Mouse (Mus musculus) left cerebral cortex, adult 8-10 months (tissue): Measurements from ENCODE around the gene Trim66. TPM values are rescaled to one million over a fixed set of nuclear protein-coding genes. Genes with fewer than 3 reads are reported as not detected.

ENCODE experiments used
- DNase-seq, 2 experiments: peaks; one replicate each; pipeline ENCODE4 v3.0.0; 2022; ENCODE audit warnings: low spot score in 2 of 2
- microRNA-seq, 2 experiments: library from miRNA; unstranded; fragments of <30 nt; microRNA quantifications; one replicate each; pipeline ENCODE4 v1.2.0; 2022
- total RNA-seq, 4 experiments: library from RNA; stranded (reverse); gene quantifications; 2 replicates each; pipeline ENCODE4 v1.2.4; 2022

Gene Trim66
- total RNA-seq, 4 experiments from 2014 or later: 19.9 to 22.3 (median 20.7) TPM

GRCm38 (mm10) chr7:109454856-109455255 is 53.1 kb downstream of the Trim66 start:
- DNase-seq: no peak

- DNase-seq: no peak
Measured at GRCm38 (mm10) chr7:109448060-109448459, 59.9 kb downstream of the Trim66 start.

- peak in 1 of 2 experiments; percentile 53 for DNase-seq
Measured at GRCm38 (mm10) chr7:109445012-109445411, 62.9 kb downstream of the Trim66 start.

- DNase-seq: no peak
Measured at GRCm38 (mm10) chr7:109442739-109443138, 65.2 kb downstream of the Trim66 start.

- DNase-seq: no peak
Measured at GRCm38 (mm10) chr7:109440697-109441269, 67.2 kb downstream of the Trim66 start.

- peak; percentile 14 to 18 for DNase-seq
Measured at GRCm38 (mm10) chr7:109438781-109439591, 68.9 kb downstream of the Trim66 start, which contains the start of gene Stk33. Gene Stk33, minus strand, starts transcription at chr7:109439081.

GRCm38 (mm10) chr7:109424422-109425159 is 83.3 kb downstream of the Trim66 start:
- no peak for DNase-seq

GRCm38 (mm10) chr7:109422803-109423202 is 85.1 kb downstream of the Trim66 start:
- no peak for DNase-seq

- DNase-seq: peak in 1 of 2 experiments; percentile 15
Measured at GRCm38 (mm10) chr7:109405491-109405890, 102.4 kb downstream of the Trim66 start.

- DNase-seq: no peak
Measured at GRCm38 (mm10) chr7:109399299-109399698, 108.6 kb downstream of the Trim66 start.

Small RNA genes within 50 kb of the gene (microRNA-seq; reads per million reads assigned to microRNA genes)
- 0.21 to 0.44 reads per million in 2 experiments for gene Gm47284

Other genes starting within 250 kb of the Trim66 start
- gene Stk33, start 69.1 kb downstream of the Trim66 start, total RNA-seq: 1 to 10 TPM; 1.1 to 2.9 (median 2.0) TPM
- 100 to 1,000 TPM; 143 to 153 (median 150) TPM for gene Rpl27a, start 11.0 kb upstream of the Trim66 start, total RNA-seq
- 10 to 100 TPM; 14.4 to 18.3 (median 15.7) TPM for gene St5, start 195.5 kb upstream of the Trim66 start, total RNA-seq
- 1 to 10 TPM; 5.1 to 7.6 (median 6.3) TPM for gene Akip1, start 195.6 kb upstream of the Trim66 start, total RNA-seq
- gene BC051019, start 215.7 kb upstream of the Trim66 start, total RNA-seq: not detected
- gene Ascl3, start 223.6 kb upstream of the Trim66 start, total RNA-seq: not detected
- gene Tmem9b, start 244.7 kb upstream of the Trim66 start, total RNA-seq: 10 to 100 TPM; 91.8 to 93.5 (median 92.3) TPM